Mouse (Mus musculus) liver, adult 2 months (tissue): ENCODE results near the gene Anxa8.

ENCODE experiments used
- CTCF ChIP-seq: fragments of 200-500 bp; IDR thresholded peaks from 2 replicates; pipeline ENCODE4 v1.5.1; 2011; ENCODE audit warnings: low read depth, low read length, control low read depth
- POLR2A ChIP-seq: fragments of 200-500 bp; IDR thresholded peaks from 2 replicates; pipeline ENCODE4 v1.6.1; 2011; ENCODE audit warnings: low read length, control low read depth; ENCODE audit not compliant: insufficient read depth; ENCODE audit errors: extremely low read depth

- no peak for TF ChIP-seq CTCF
- TF ChIP-seq POLR2A = no peak
Measured at GRCm38 (mm10) chr14:34139671-34140664, 54.2 kb downstream of the Anxa8 start.
